Mouse (Mus musculus): ENCODE results near the gene Bhlhb9.

GRCm38 (mm10) chrX:135792326-135792725 is 5.1 kb upstream of the Bhlhb9 start:
- TF ChIP-seq CTCF (conservative IDR thresholded peaks at IDR 0.05 in 1 of 2, IDR thresholded peaks at IDR 0.05 in 1 of 2; ENCODE audit: low read depth in 2 of 2, low read length in 2 of 2) (no peak), JUND (conservative IDR thresholded peaks at IDR 0.05; ENCODE audit: low read depth, low read length) (no peak), EP300 (IDR thresholded peaks at IDR 0.05; ENCODE audit: low read length) (no peak), ELF1 (IDR thresholded peaks at IDR 0.05; ENCODE audit: low read depth, low read length) (no peak), POLR2A (IDR thresholded peaks at IDR 0.05; ENCODE audit: low read depth, low read length) (no peak), E2F4 (IDR thresholded peaks at IDR 0.05; ENCODE audit: insufficient replicate concordance, low read depth, low read length) (no peak), RCOR1 (conservative IDR thresholded peaks at IDR 0.05; ENCODE audit: low read depth, low read length) (no peak)

Data from CH12.LX (cell line).